Mouse (Mus musculus): ENCODE data around the gene Ccdc85b. TPM values are rescaled to one million over a fixed set of nuclear protein-coding genes. Genes with fewer than 3 reads are reported as not detected.

The Ccdc85b gene
- polyA plus RNA-seq, 1 experiment from 2014 or later, result 10.0 TPM

- Histone ChIP-seq H3K9ac (peak overlapping the region; percentile 77), H3K9me3 (ENCODE audit: low read depth, low read length) (no peaks in the 10 kb centered on the region), H3K4me1 (ENCODE audit: insufficient read depth) (peaks cover 16% of the 10 kb centered on the region; the same call in 1 of the 2 replicates), H3K27me3 (ENCODE audit: insufficient read depth, low read length) (no peaks in the 10 kb centered on the region), H3K4me2 (peak overlapping the region; percentile 77), H3K27ac (ENCODE audit: low read depth) (peak overlapping the region; percentile 90), H3K4me3 (ENCODE audit: low read depth, low read length) (peak overlapping the region; percentile 91), H3K36me3 (ENCODE audit: insufficient read depth) (peaks cover 56% of the 10 kb centered on the region)
- no peak for ATAC-seq (ENCODE audit: insufficient read depth)
- WGBS, result 53% methylated on average over 12 of the region's 12 CpGs
- DNase-seq, result no peak
- no peak for TF ChIP-seq CTCF (IDR thresholded peaks at IDR 0.05; ENCODE audit: low read depth)
Measured at GRCm38 (mm10) chr19:5423561-5423960, 34.1 kb downstream of the Ccdc85b start.

GRCm38 (mm10) chr19:5422895-5423443, 34.7 kb downstream of the Ccdc85b start:
- WGBS, result 87% methylated on average over 9 of the region's 9 CpGs
- H3K4me3 ChIP-seq (ENCODE audit: low read depth, low read length), result peak overlapping the region; percentile 91; the same call in 1 of the 2 replicates

GRCm38 (mm10) chr19:5422267-5422666, 35.4 kb downstream of the Ccdc85b start:
- Histone ChIP-seq H3K36me3 (ENCODE audit: insufficient read depth) (peaks cover 52% of the 10 kb centered on the region), H3K9ac (no peak overlapping the region)

More at GRCm38 (mm10) chr19:5422895-5423443, 34.7 kb downstream of the Ccdc85b start:
- Histone ChIP-seq H3K4me1 (ENCODE audit: insufficient read depth) (peaks cover 16% of the 10 kb centered on the region; the same call in 1 of the 2 replicates), H3K27me3 (ENCODE audit: insufficient read depth, low read length) (no peaks in the 10 kb centered on the region), H3K36me3 (ENCODE audit: insufficient read depth) (peaks cover 53% of the 10 kb centered on the region), H3K27ac (ENCODE audit: low read depth) (peak overlapping the region; percentile 90; the same call in 1 of the 2 replicates), H3K9ac (peak overlapping the region; percentile 77), H3K9me3 (ENCODE audit: low read depth, low read length) (no peaks in the 10 kb centered on the region), H3K4me2 (peak overlapping the region; percentile 77)
- DNase-seq, result no peak
- no peak for ATAC-seq (ENCODE audit: insufficient read depth)
- no peak for TF ChIP-seq CTCF (IDR thresholded peaks at IDR 0.05; ENCODE audit: low read depth)

GRCm38 (mm10) chr19:5421784-5422183, 35.9 kb downstream of the Ccdc85b start:
- DNase-seq (no peak), ATAC-seq (ENCODE audit: insufficient read depth) (no peak)
- Histone ChIP-seq H3K4me2 (no peak overlapping the region), H3K4me3 (ENCODE audit: low read depth, low read length) (no peak overlapping the region), H3K27me3 (ENCODE audit: insufficient read depth, low read length) (no peaks in the 10 kb centered on the region), H3K4me1 (ENCODE audit: insufficient read depth) (peaks cover 16% of the 10 kb centered on the region; the same call in 1 of the 2 replicates), H3K27ac (ENCODE audit: low read depth) (no peak overlapping the region), H3K36me3 (ENCODE audit: insufficient read depth) (peaks cover 47% of the 10 kb centered on the region), H3K9me3 (ENCODE audit: low read depth, low read length) (no peaks in the 10 kb centered on the region), H3K9ac (no peak overlapping the region)
- WGBS, result 82% methylated on average over 5 of the region's 5 CpGs
- TF ChIP-seq CTCF (IDR thresholded peaks at IDR 0.05; ENCODE audit: low read depth), result no peak

More at GRCm38 (mm10) chr19:5422267-5422666, 35.4 kb downstream of the Ccdc85b start:
- H3K27ac ChIP-seq (ENCODE audit: low read depth), result no peak overlapping the region
- no peaks in the 10 kb centered on the region for H3K27me3 ChIP-seq (ENCODE audit: insufficient read depth, low read length)
- DNase-seq (no peak), ATAC-seq (ENCODE audit: insufficient read depth) (no peak)
- TF ChIP-seq CTCF (IDR thresholded peaks at IDR 0.05; ENCODE audit: low read depth), result no peak
- H3K4me1 ChIP-seq (ENCODE audit: insufficient read depth), result peaks cover 16% of the 10 kb centered on the region; the same call in 1 of the 2 replicates
- WGBS, result 80% methylated on average over 10 of the region's 10 CpGs
- no peak overlapping the region for H3K4me2 ChIP-seq
- H3K4me3 ChIP-seq (ENCODE audit: low read depth, low read length), result no peak overlapping the region
- H3K9me3 ChIP-seq (ENCODE audit: low read depth, low read length), result no peaks in the 10 kb centered on the region

GRCm38 (mm10) chr19:5420579-5420978, 37.1 kb downstream of the Ccdc85b start:
- no peak for DNase-seq

GRCm38 (mm10) chr19:5419630-5420029, 38.1 kb downstream of the Ccdc85b start:
- ATAC-seq (ENCODE audit: insufficient read depth) (no peak), DNase-seq (no peak)
- Histone ChIP-seq H3K4me1 (ENCODE audit: insufficient read depth) (0 out of 2 replicates have a peak, but pooled peaks cover 8% of the 10 kb centered on the region), H3K9ac (no peak overlapping the region), H3K27me3 (ENCODE audit: insufficient read depth, low read length) (no peaks in the 10 kb centered on the region), H3K4me2 (no peak overlapping the region), H3K9me3 (ENCODE audit: low read depth, low read length) (no peaks in the 10 kb centered on the region), H3K4me3 (ENCODE audit: low read depth, low read length) (no peak overlapping the region), H3K27ac (ENCODE audit: low read depth) (no peak overlapping the region), H3K36me3 (ENCODE audit: insufficient read depth) (peaks cover 36% of the 10 kb centered on the region)
- 84% methylated on average over 9 of the region's 9 CpGs for whole genome bisulfite sequencing
- TF ChIP-seq CTCF (IDR thresholded peaks at IDR 0.05; ENCODE audit: low read depth), result no peak

More at GRCm38 (mm10) chr19:5420579-5420978, 37.1 kb downstream of the Ccdc85b start:
- no peaks in the 10 kb centered on the region for H3K27me3 ChIP-seq (ENCODE audit: insufficient read depth, low read length)
- ATAC-seq (ENCODE audit: insufficient read depth), result no peak
- no peak overlapping the region for H3K4me2 ChIP-seq
- no peak for TF ChIP-seq CTCF (IDR thresholded peaks at IDR 0.05; ENCODE audit: low read depth)
- no peak overlapping the region for H3K9ac ChIP-seq
- 92% methylated on average over 6 of the region's 6 CpGs for WGBS
- 0 out of 2 replicates have a peak, but pooled peaks cover 8% of the 10 kb centered on the region for H3K4me1 ChIP-seq (ENCODE audit: insufficient read depth)
- peaks cover 36% of the 10 kb centered on the region for H3K36me3 ChIP-seq (ENCODE audit: insufficient read depth)
- H3K9me3 ChIP-seq (ENCODE audit: low read depth, low read length), result no peaks in the 10 kb centered on the region
- H3K4me3 ChIP-seq (ENCODE audit: low read depth, low read length), result no peak overlapping the region
- no peak overlapping the region for H3K27ac ChIP-seq (ENCODE audit: low read depth)

- Histone ChIP-seq H3K4me3 (ENCODE audit: low read depth, low read length) (no peak overlapping the region), H3K27ac (ENCODE audit: low read depth) (no peak overlapping the region), H3K27me3 (ENCODE audit: insufficient read depth, low read length) (no peaks in the 10 kb centered on the region), H3K4me2 (no peak overlapping the region), H3K9ac (no peak overlapping the region), H3K36me3 (ENCODE audit: insufficient read depth) (peaks cover 36% of the 10 kb centered on the region), H3K4me1 (ENCODE audit: insufficient read depth) (0 out of 2 replicates have a peak, but pooled peaks cover 8% of the 10 kb centered on the region), H3K9me3 (ENCODE audit: low read depth, low read length) (no peaks in the 10 kb centered on the region)
- DNase-seq, result no peak
- WGBS, result 90% methylated on average over 8 of the region's 8 CpGs
- no peak for ATAC-seq (ENCODE audit: insufficient read depth)
- no peak for TF ChIP-seq CTCF (IDR thresholded peaks at IDR 0.05; ENCODE audit: low read depth)
Measured at GRCm38 (mm10) chr19:5418750-5419466, 38.8 kb downstream of the Ccdc85b start.

Data from lung, embryonic 14.5 days (tissue).